Mouse (Mus musculus): ENCODE results near the gene Dctn3. TPM values are rescaled to one million over a fixed set of nuclear protein-coding genes. Genes with fewer than 3 reads are reported as not detected.

Gene Dctn3
- polyA plus RNA-seq, 1 experiment from 2014 or later = 126 TPM

- Histone ChIP-seq H3K27ac (ENCODE audit: low read depth, low read length) (peak overlapping the region; percentile 87), H3K4me3 (ENCODE audit: low read depth, low read length) (peak overlapping the region; percentile 47), H3K4me2 (peak overlapping the region; percentile 73), H3K36me3 (ENCODE audit: control insufficient read depth, insufficient read depth, low read length) (peaks cover 5% of the 10 kb centered on the region; the same call in 1 of the 2 replicates), H3K4me1 (ENCODE audit: control insufficient read depth, insufficient read depth, low read length) (peaks cover 39% of the 10 kb centered on the region), H3K9me3 (replicated peaks; ENCODE audit: control insufficient read depth, low read length) (no peaks in the 10 kb centered on the region), H3K27me3 (ENCODE audit: control insufficient read depth, insufficient read depth, low read length) (no peaks in the 10 kb centered on the region), H3K9ac (ENCODE audit: low read depth, low read length) (peak overlapping the region; percentile 39)
- ATAC-seq (replicated peaks; ENCODE audit: insufficient number of reproducible peaks, low FRiP score, low TSS enrichment) = peak; percentile 19
- WGBS (ENCODE audit: insufficient replicate concordance) = 13% methylated on average over 6 of the region's 6 CpGs
Measured at GRCm38 (mm10) chr4:41759656-41760287, 36.8 kb upstream of the Dctn3 start.

- H3K4me2 ChIP-seq = peak overlapping the region; percentile 73
- no peaks in the 10 kb centered on the region for H3K27me3 ChIP-seq (ENCODE audit: control insufficient read depth, insufficient read depth, low read length)
- no peaks in the 10 kb centered on the region for H3K9me3 ChIP-seq (replicated peaks; ENCODE audit: control insufficient read depth, low read length)
- ATAC-seq (replicated peaks; ENCODE audit: insufficient number of reproducible peaks, low FRiP score, low TSS enrichment) = no peak
- peaks cover 5% of the 10 kb centered on the region; the same call in 1 of the 2 replicates for H3K36me3 ChIP-seq (ENCODE audit: control insufficient read depth, insufficient read depth, low read length)
- peak overlapping the region; percentile 87 for H3K27ac ChIP-seq (ENCODE audit: low read depth, low read length)
- 65% methylated on average over 9 of the region's 9 CpGs for WGBS (ENCODE audit: insufficient replicate concordance)
- H3K9ac ChIP-seq (ENCODE audit: low read depth, low read length) = peak overlapping the region; percentile 39; the same call in 1 of the 2 replicates
- no peak overlapping the region for H3K4me3 ChIP-seq (ENCODE audit: low read depth, low read length)
- peaks cover 41% of the 10 kb centered on the region for H3K4me1 ChIP-seq (ENCODE audit: control insufficient read depth, insufficient read depth, low read length)
Measured at GRCm38 (mm10) chr4:41759206-41759605, 36.2 kb upstream of the Dctn3 start.

GRCm38 (mm10) chr4:41758701-41759100, 35.7 kb upstream of the Dctn3 start:
- 88% methylated on average over 4 of the region's 4 CpGs for WGBS (ENCODE audit: insufficient replicate concordance)
- H3K4me3 ChIP-seq (ENCODE audit: low read depth, low read length) = no peak overlapping the region
- peaks cover 5% of the 10 kb centered on the region; the same call in 1 of the 2 replicates for H3K36me3 ChIP-seq (ENCODE audit: control insufficient read depth, insufficient read depth, low read length)
- no peak for ATAC-seq (replicated peaks; ENCODE audit: insufficient number of reproducible peaks, low FRiP score, low TSS enrichment)
- peaks cover 41% of the 10 kb centered on the region for H3K4me1 ChIP-seq (ENCODE audit: control insufficient read depth, insufficient read depth, low read length)
- peak overlapping the region; percentile 87; the same call in 1 of the 2 replicates for H3K27ac ChIP-seq (ENCODE audit: low read depth, low read length)
- 0 out of 2 replicates have a peak overlapping the region, but pooled peaks have one; percentile 43 for H3K9ac ChIP-seq (ENCODE audit: low read depth, low read length)
- no peaks in the 10 kb centered on the region for H3K27me3 ChIP-seq (ENCODE audit: control insufficient read depth, insufficient read depth, low read length)
- H3K4me2 ChIP-seq = no peak overlapping the region
- no peaks in the 10 kb centered on the region for H3K9me3 ChIP-seq (replicated peaks; ENCODE audit: control insufficient read depth, low read length)

GRCm38 (mm10) chr4:41758021-41758420, 35.1 kb upstream of the Dctn3 start:
- Histone ChIP-seq H3K4me1 (ENCODE audit: control insufficient read depth, insufficient read depth, low read length) (peaks cover 41% of the 10 kb centered on the region), H3K36me3 (ENCODE audit: control insufficient read depth, insufficient read depth, low read length) (peaks cover 5% of the 10 kb centered on the region; the same call in 1 of the 2 replicates), H3K4me2 (no peak overlapping the region), H3K9ac (ENCODE audit: low read depth, low read length) (no peak overlapping the region), H3K9me3 (replicated peaks; ENCODE audit: control insufficient read depth, low read length) (no peaks in the 10 kb centered on the region), H3K4me3 (ENCODE audit: low read depth, low read length) (no peak overlapping the region), H3K27me3 (ENCODE audit: control insufficient read depth, insufficient read depth, low read length) (no peaks in the 10 kb centered on the region), H3K27ac (ENCODE audit: low read depth, low read length) (no peak overlapping the region)
- WGBS (ENCODE audit: insufficient replicate concordance) = 82% methylated on average over 11 of the region's 11 CpGs
- no peak for ATAC-seq (replicated peaks; ENCODE audit: insufficient number of reproducible peaks, low FRiP score, low TSS enrichment)

- H3K4me2 ChIP-seq = no peak overlapping the region
- H3K9me3 ChIP-seq (replicated peaks; ENCODE audit: control insufficient read depth, low read length) = no peaks in the 10 kb centered on the region
- no peak for ATAC-seq (replicated peaks; ENCODE audit: insufficient number of reproducible peaks, low FRiP score, low TSS enrichment)
- WGBS (ENCODE audit: insufficient replicate concordance) = 90% methylated on average over 13 of the region's 13 CpGs
- H3K4me1 ChIP-seq (ENCODE audit: control insufficient read depth, insufficient read depth, low read length) = peaks cover 41% of the 10 kb centered on the region
- H3K9ac ChIP-seq (ENCODE audit: low read depth, low read length) = no peak overlapping the region; the same call in 1 of the 2 replicates
- peaks cover 5% of the 10 kb centered on the region; the same call in 1 of the 2 replicates for H3K36me3 ChIP-seq (ENCODE audit: control insufficient read depth, insufficient read depth, low read length)
- H3K4me3 ChIP-seq (ENCODE audit: low read depth, low read length) = no peak overlapping the region
- H3K27me3 ChIP-seq (ENCODE audit: control insufficient read depth, insufficient read depth, low read length) = no peaks in the 10 kb centered on the region
- no peak overlapping the region for H3K27ac ChIP-seq (ENCODE audit: low read depth, low read length)
Measured at GRCm38 (mm10) chr4:41757321-41757720, 34.4 kb upstream of the Dctn3 start.

- no peak for ATAC-seq (replicated peaks; ENCODE audit: insufficient number of reproducible peaks, low FRiP score, low TSS enrichment)
- Histone ChIP-seq H3K9me3 (replicated peaks; ENCODE audit: control insufficient read depth, low read length) (no peaks in the 10 kb centered on the region), H3K4me2 (peak overlapping the region; percentile 90), H3K4me3 (ENCODE audit: low read depth, low read length) (peak overlapping the region; percentile 77), H3K27me3 (ENCODE audit: control insufficient read depth, insufficient read depth, low read length) (no peaks in the 10 kb centered on the region), H3K36me3 (ENCODE audit: control insufficient read depth, insufficient read depth, low read length) (peaks cover 5% of the 10 kb centered on the region; the same call in 1 of the 2 replicates), H3K27ac (ENCODE audit: low read depth, low read length) (no peak overlapping the region), H3K4me1 (ENCODE audit: control insufficient read depth, insufficient read depth, low read length) (peaks cover 33% of the 10 kb centered on the region), H3K9ac (ENCODE audit: low read depth, low read length) (peak overlapping the region; percentile 94)
- WGBS (ENCODE audit: insufficient replicate concordance) = 75% methylated on average over 8 of the region's 8 CpGs
Measured at GRCm38 (mm10) chr4:41756440-41756839, 33.5 kb upstream of the Dctn3 start.

- peaks cover 5% of the 10 kb centered on the region; the same call in 1 of the 2 replicates for H3K36me3 ChIP-seq (ENCODE audit: control insufficient read depth, insufficient read depth, low read length)
- peak within 1 kb of the TSS; percentile 77 for H3K4me3 ChIP-seq (ENCODE audit: low read depth, low read length)
- no peaks in the 10 kb centered on the region for H3K27me3 ChIP-seq (ENCODE audit: control insufficient read depth, insufficient read depth, low read length)
- peak; percentile 77 for ATAC-seq (replicated peaks; ENCODE audit: insufficient number of reproducible peaks, low FRiP score, low TSS enrichment)
- WGBS (ENCODE audit: insufficient replicate concordance) = under 1% methylated on average over 57 of the region's 57 CpGs
- H3K27ac ChIP-seq (ENCODE audit: low read depth, low read length) = peak within 1 kb of the TSS; percentile 85
- peak within 1 kb of the TSS; percentile 94 for H3K9ac ChIP-seq (ENCODE audit: low read depth, low read length)
- peaks cover 25% of the 10 kb centered on the region for H3K4me1 ChIP-seq (ENCODE audit: control insufficient read depth, insufficient read depth, low read length)
- peak within 1 kb of the TSS; percentile 90 for H3K4me2 ChIP-seq
- no peaks in the 10 kb centered on the region for H3K9me3 ChIP-seq (replicated peaks; ENCODE audit: control insufficient read depth, low read length)
Measured at GRCm38 (mm10) chr4:41755338-41756305, 32.7 kb upstream of the Dctn3 start, which contains the start of gene Sigmar1. Sigmar1 (minus strand) TSS chr4:41756157.

- peak within 1 kb of the TSS; percentile 90 for H3K4me2 ChIP-seq
Measured at GRCm38 (mm10) chr4:41754797-41755337, 31.9 kb upstream of the Dctn3 start, which contains the start of gene Galt. Galt (plus strand) TSS chr4:41755228.

More at GRCm38 (mm10) chr4:41754797-41755337, 31.9 kb upstream of the Dctn3 start, which contains the start of gene Galt:
- Histone ChIP-seq H3K27ac (ENCODE audit: low read depth, low read length) (peak within 1 kb of the TSS; percentile 85), H3K4me1 (ENCODE audit: control insufficient read depth, insufficient read depth, low read length) (peaks cover 25% of the 10 kb centered on the region), H3K9me3 (replicated peaks; ENCODE audit: control insufficient read depth, low read length) (no peaks in the 10 kb centered on the region), H3K4me3 (ENCODE audit: low read depth, low read length) (peak within 1 kb of the TSS; percentile 77), H3K9ac (ENCODE audit: low read depth, low read length) (peak within 1 kb of the TSS; percentile 94), H3K27me3 (ENCODE audit: control insufficient read depth, insufficient read depth, low read length) (no peaks in the 10 kb centered on the region), H3K36me3 (ENCODE audit: control insufficient read depth, insufficient read depth, low read length) (peaks cover 5% of the 10 kb centered on the region; the same call in 1 of the 2 replicates)
- WGBS (ENCODE audit: insufficient replicate concordance) = 12% methylated on average over 14 of the region's 14 CpGs
- peak; percentile 41; the same call in 1 of the 2 replicates for ATAC-seq (replicated peaks; ENCODE audit: insufficient number of reproducible peaks, low FRiP score, low TSS enrichment)
